Mouse (Mus musculus) R1 (cell line): ENCODE measurements around the gene Hip1.

ENCODE experiments used
- DNase-seq: peaks from one replicate; pipeline ENCODE4 v3.0.0-alpha.2; 2018; ENCODE audit warnings: low read depth, low spot score

Gene Hip1

DNA sequence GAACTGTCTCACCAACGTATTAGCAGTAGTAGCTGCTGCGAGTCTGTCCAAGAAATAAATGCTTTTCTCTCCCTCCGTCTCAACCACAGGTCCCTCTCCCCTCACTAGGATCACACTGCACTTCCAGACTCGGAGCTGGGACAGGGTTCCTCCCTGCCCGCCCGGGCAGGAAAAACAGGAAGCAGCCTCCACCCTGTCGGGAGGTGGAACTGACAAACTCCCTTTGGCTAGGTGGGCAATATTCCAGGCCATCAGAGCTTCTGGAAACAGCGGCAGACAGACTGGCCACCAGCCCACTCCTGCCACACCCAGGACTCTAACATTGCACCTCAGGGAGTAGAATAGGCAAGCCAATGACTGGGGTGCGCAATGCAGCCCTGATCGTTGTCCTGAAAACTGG, 11.5 kb downstream of the Hip1 start:
- DNase-seq, result no peak

- DNase-seq, result no peak
These were observed 13.5 kb downstream of the Hip1 start for GRCm38 (mm10) chr5:135531306-135531845.

GRCm38 (mm10) chr5:135529964-135530363, 15.0 kb downstream of the Hip1 start:
- no peak for DNase-seq

DNA sequence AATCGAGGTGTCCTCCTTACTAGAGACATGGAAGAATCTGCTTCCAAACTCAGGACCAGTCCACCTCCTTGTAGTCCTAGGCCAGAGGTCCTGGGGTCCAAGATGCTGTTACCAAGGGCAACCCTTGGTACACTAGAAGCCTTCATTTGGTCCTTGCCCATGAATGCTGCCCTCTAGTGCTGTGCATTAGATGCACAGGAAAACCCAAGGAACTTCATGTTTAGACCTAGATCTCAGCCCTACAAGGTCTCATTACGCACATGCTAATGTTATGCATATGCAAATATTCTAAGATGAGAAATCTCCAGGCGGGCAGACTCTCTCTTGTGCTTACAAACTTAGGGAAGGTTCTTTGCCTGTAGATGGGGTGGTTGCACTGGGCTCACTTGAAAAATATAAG, 15.6 kb downstream of the Hip1 start:
- peak; percentile 22 for DNase-seq

- no peak for DNase-seq
These were observed 16.9 kb downstream of the Hip1 start for GRCm38 (mm10) chr5:135527986-135528385.

DNA sequence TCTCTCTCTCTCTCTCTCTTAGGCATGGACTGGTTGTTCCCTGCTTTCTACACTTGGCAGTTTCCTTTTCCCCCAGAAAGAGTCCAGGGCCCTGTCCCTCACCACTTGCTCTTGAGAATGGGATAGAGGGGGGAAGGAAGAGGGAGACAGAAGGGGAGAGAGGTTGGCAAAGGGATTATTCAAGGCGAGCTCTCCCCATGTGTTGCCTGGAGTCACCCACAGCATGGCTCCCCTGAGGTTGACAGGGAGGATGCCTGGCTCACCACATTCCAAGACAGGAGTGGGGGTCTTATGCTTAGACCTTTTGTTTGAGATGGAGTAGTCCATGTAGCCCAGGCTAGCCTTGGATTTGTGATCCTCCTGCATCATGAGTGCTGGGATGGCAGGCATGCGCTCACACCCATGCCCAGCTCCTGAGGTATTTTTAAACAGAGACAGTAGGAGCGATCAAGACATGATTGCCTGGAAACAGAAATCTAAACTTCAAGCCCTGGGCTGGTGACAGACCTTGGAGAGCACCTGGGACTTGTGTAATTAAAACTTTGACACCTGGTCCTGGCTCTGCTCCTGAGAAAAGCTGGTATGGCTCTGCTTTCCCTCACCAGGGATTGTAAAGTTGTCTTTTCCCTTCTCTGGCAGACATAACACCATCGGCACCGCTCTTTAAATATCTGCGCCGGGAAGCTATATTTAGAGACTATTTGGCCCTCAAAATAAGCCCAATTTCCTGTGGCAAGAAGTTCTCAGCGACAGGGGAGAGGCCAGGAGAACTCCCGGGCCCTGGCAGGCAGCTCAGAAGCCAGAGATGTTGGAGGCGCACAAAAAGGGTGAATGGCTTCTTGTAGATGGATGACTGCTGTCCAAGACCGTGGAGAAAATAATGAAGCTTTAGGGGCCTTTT, 20.0 kb downstream of the Hip1 start:
- DNase-seq, result no peak

GRCm38 (mm10) chr5:135524087-135524486, 20.8 kb downstream of the Hip1 start:
- DNase-seq, result no peak

- DNase-seq, result no peak
These were observed 22.7 kb downstream of the Hip1 start for GRCm38 (mm10) chr5:135522111-135522722.

- DNase-seq, result no peak
These were observed 27.5 kb downstream of the Hip1 start for GRCm38 (mm10) chr5:135517348-135517883.

DNA sequence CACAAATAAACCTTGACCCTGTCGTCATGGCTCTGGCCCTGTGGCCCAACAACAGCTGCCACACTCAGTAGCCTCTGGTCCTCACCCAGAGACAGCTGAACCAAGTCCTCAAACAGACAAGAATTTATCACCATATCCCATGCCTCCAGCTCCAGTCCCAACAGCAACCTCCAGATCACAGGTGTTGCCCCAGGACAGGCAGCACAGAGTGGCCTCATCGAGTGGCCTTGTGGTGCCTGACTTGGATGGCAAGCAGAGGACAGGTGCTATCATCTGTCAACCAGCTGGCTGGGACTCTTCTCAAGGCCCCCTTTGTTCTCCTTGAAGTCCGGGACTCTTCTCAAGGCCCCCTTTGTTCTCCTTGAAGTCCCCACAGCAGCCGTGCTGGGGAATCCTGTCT, 31.8 kb downstream of the Hip1 start:
- DNase-seq, result no peak

DNA sequence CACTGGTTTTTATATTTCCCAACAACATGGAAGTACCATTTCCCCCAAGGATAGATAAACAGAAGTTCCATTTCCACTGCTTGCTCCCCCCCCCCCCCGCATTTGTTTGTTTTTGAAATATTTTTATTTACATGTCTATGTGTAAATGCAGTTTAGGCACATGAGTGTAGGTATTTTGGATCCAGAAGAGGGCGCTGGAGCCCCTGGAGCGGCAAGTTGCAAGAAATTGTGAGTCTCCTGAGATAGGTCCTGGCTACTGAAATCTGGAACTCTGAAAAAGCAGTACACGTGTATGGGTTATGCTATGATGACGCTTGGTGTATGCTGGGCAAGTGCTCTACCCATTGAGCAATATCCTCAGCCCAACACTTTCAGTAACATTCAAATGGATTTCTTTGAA, 33.8 kb downstream of the Hip1 start:
- DNase-seq, result no peak

- no peak for DNase-seq
These were observed 36.6 kb downstream of the Hip1 start for GRCm38 (mm10) chr5:135508284-135508683.

- no peak for DNase-seq
These were observed 37.2 kb downstream of the Hip1 start for GRCm38 (mm10) chr5:135507561-135508273.

DNA sequence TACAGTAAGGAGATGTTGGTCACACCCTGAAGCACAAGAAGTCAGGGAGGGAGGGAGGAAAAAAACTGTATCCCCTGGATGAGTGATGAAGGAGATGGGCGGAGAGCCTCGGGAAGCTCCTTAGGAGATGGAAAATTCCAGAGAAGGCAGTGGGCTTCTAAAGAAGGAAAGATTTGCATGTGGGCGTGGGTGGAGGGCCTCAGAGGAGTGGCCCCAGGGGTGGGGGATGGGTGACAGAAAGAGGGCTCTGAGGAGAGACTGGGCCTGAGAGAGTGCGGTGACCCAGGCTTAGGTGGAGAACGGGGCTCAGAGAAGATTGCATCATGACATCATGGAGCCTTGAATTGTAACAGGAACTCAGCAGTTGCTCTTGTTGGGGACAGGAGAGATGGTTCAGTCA, 39.5 kb downstream of the Hip1 start:
- peak; percentile 76 for DNase-seq

DNA sequence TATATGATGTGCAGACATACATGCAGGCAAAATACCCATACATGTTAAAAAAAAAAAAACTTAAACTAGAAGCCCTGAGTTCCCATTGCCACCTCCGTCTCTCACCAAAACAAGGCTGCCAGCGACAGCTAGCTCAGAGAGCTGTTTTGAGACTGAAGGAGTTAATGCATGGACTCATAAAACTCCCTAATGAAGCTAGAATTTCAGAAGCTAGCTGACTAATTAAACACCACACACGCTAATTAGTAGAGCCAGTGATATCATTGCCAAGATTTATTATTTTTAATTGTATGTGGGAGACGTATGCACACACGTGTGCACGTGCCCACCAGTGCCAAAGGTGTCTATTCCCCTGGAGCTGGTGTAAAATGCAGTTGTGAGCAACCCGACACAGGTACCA, 42.0 kb downstream of the Hip1 start:
- no peak for DNase-seq

GRCm38 (mm10) chr5:135502027-135502426, 42.9 kb downstream of the Hip1 start:
- no peak for DNase-seq

- no peak for DNase-seq
These were observed 46.0 kb downstream of the Hip1 start for GRCm38 (mm10) chr5:135498914-135499313.

GRCm38 (mm10) chr5:135497347-135497955, 47.5 kb downstream of the Hip1 start:
- peak; percentile 43 for DNase-seq

DNA sequence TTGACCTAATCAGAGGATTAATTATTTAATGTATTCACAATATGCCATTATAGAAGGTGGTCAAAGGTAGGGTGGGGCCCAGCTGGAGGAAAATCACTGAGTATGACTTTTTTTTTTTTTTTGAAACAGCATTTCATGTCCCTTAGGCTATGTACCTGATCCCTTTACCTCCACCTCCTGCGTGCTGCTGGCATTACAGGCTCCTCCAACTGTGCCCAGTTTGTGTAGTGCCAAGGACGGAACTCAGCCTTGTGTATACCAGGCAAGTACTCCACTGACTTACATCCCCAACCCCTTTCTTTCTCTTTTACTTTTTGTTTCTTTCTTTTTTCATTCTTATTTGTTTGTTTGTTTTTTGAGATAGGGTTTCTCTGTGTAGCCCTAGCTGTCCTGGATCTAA, 48.4 kb downstream of the Hip1 start:
- no peak for DNase-seq

DNA sequence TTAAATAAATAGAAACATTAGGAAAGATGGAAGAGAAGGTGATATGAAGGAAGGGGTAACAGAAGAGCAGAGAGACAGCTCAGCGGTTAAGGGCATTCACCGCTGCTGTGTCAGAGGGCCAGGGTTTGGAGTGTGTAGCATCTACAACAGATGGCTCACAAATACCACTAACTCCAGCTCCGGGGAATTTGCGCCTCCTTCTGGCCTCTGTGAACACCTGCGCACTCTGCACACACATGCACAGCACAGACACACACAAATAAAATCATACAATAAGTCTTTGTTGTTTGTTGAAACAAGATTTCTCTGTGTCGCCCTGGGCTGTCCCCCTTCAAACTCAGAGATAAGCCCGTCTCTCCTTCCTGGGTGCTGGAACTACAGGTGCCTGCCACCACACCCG, 49.4 kb downstream of the Hip1 start:
- peak; percentile 69 for DNase-seq

- peak; percentile 92 for DNase-seq
These were observed 50.6 kb downstream of the Hip1 start for GRCm38 (mm10) chr5:135494183-135494910.
